Mouse (Mus musculus) bone marrow macrophage, adult 2 months (primary cell): Measurements from ENCODE around the gene Slc19a3. TPM values are rescaled to one million over a fixed set of nuclear protein-coding genes. Genes with fewer than 3 reads are reported as not detected.

Experiments used
- H3K27ac ChIP-seq: 2 replicates; pipeline ENCODE4 v1.5.1; 2012; ENCODE audit warnings: low read depth, low read length; ENCODE audit not compliant: insufficient read depth
- H3K4me1 ChIP-seq: 2 replicates; pipeline ENCODE4 v1.6.1; 2012; ENCODE audit warnings: low read length; ENCODE audit not compliant: control insufficient read depth, insufficient read depth
- H3K4me3 ChIP-seq: 2 replicates; pipeline ENCODE4 v1.5.1; 2012; ENCODE audit warnings: mild to moderate bottlenecking, low read length, moderate library complexity; ENCODE audit not compliant: insufficient read depth
- CTCF ChIP-seq: IDR thresholded peaks from 2 replicates; pipeline ENCODE4 v1.5.1; 2012; ENCODE audit warnings: low read depth, mild to moderate bottlenecking, low read length, moderate library complexity
- POLR2A ChIP-seq: IDR thresholded peaks from 2 replicates; pipeline ENCODE4 v1.6.1; 2012; ENCODE audit warnings: mild to moderate bottlenecking, low read depth, low read length, borderline replicate concordance
- polyA plus RNA-seq: library from polyadenylated mRNA; stranded (reverse); fragments of >200 nt; gene quantifications from 2 replicates; pipeline ENCODE4 v1.2.4, GENCODE M21; 2012; ENCODE audit not compliant: missing spikeins, insufficient read depth, insufficient read length

The Slc19a3 gene
- not detected in 2 replicates for polyA plus RNA-seq

DNA sequence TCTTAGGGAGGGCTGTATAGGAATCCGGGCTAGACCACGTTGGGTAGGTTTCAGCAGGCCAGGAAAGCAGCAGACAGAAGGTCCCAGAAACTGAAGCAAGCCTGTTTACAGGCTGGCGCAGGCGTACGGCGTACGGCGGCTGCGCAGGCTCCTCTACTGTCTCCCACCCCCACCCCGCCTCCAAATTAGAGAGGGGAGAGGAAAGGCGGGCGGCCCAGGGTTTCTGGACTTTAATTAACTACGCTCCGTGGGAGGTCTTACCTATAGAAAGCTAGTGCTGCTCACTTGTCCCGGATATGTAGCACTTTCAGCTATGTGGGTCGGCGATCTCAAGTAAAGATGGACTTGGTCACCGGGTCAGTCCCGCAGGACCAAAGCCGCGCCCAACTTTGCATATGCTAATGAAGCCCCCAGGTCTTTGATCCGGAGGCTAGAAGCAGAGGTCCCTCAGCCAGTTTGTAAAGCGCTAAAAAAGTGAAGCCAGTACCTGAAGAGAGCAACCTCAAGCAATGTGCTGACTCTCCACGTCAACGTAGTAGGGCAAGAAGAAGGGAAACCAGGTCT lies at the start of gene Slc19a3:
Gene Slc19a3 (minus strand): TSS at position 340 of the 564 bp plus-strand sequence.
- no peak within 1 kb of the TSS for H3K27ac ChIP-seq
- H3K4me3 ChIP-seq: peak within 1 kb of the TSS; percentile 42

DNA sequence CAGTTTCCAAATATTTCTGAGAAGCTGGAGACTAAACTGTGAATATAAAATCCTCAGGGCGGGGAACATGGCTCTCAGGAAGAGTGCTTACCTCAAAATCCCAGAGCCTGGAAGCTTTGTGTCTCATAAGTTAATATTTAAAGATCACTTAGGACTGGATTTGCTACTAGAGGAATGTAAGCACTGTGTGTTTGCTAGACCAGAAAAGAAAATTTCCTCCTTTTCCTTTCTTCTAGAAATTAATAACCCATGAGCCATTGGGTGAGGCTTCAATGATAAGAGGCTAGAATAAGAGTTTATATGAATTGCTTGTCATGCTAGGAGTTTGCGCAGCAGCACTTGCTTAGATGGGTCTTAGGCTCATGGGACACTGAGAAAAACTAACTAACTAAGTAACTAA lies 46.5 kb upstream of the Slc19a3 start:
- no peak for TF ChIP-seq CTCF
- TF ChIP-seq POLR2A: no peak
- Histone ChIP-seq H3K4me3 (no peak overlapping the region), H3K4me1 (no peaks in the 10 kb centered on the region), H3K27ac (no peak overlapping the region)

More for the DNA sequence above, at the start of gene Slc19a3:
- no peaks in the 10 kb centered on the region for H3K4me1 ChIP-seq
- no peak for TF ChIP-seq CTCF
- no peak for TF ChIP-seq POLR2A

DNA sequence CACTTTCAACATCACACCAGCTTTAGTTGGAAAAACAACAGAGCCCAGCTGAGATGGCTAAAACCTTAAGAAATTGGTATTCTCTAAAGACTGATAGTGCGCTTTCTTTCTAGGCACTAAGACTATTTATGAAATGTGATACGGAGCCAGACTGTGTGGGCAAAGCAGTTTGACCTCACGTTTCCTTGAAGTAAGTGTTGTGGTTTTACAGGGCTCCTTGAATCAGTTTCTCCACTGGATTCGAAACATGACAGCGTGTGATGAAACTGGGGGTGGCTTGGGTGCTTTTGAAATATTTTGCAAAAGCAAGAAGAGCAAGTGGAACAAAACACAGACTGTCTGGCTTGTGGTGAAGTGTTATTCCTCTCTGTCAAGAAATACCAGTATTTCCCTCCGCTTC lies 38.8 kb upstream of the Slc19a3 start:
- no peak overlapping the region for H3K27ac ChIP-seq
- no peak overlapping the region for H3K4me3 ChIP-seq
- no peak for TF ChIP-seq POLR2A
- no peak for TF ChIP-seq CTCF
- H3K4me1 ChIP-seq: no peaks in the 10 kb centered on the region

DNA sequence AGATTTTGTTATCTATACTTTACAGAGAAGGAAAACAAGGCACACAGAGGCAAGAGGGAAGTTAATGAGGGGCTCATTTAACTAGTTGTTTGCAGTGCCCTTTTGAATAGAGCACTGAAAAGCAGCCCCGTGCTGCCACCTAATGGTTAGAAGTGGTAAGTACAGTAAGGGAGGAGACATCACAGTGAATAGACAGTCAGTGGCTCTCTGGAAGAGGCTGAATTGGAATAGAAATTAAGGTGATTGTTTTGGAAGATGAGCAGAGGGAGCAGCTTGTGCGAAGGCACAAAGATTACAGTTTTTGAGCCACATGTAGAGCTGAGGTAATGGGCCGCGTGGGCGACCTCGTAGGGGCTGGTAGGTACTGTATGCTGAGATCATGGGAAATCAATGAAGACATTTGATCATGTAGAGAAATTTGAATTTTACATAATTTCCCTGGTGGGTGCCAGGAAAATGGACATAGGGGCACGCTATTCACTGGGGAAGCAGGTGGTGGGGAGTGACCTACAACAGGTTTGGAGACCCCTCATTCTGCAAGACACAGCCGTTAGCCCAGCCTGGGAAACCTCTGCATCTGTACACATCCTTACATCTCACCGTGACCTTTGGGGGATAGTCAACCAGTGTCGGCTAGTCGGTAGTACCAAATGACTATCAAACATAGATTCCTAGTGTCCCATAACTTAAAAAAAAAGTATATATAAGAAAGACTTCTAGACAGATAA lies 38.1 kb upstream of the Slc19a3 start:
- Histone ChIP-seq H3K4me1 (no peaks in the 10 kb centered on the region), H3K4me3 (no peak overlapping the region; the same call in 1 of the 2 replicates), H3K27ac (no peak overlapping the region)
- TF ChIP-seq CTCF (0 out of 2 replicates have a peak, but pooled peaks have one; percentile 21), POLR2A (no peak)

DNA sequence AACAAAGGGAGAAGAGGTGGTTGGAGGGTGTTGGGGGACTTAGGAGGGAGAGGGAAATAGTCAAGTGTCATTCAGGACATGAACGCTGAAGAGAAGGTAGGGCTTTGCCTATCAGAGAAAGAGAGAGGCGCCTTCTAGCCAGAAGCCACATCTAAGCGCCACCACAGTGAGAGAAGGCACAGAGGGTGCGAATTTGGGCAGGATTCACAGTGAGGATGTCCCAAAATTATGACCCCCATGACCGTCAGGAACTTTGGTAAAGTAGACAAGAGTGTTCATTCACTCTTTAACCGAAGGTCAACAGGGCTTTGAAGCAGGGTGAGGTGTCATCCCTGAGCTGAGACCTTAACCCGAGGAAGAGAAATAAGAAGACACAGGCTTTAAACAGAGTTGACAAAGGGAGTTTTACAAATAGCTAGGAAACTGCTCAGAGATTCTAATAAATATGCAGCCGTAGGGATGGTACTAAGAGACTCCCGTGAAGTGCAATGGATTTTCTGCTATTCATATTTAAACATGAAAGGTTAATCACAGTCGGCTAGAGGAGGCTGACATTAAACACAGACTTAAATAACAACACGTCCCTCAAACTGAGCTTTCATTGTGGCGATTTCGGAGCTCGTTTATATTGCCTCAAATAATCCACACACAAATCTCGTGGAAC lies 37.4 kb upstream of the Slc19a3 start:
- H3K4me3 ChIP-seq: no peak overlapping the region; the same call in 1 of the 2 replicates
- TF ChIP-seq CTCF (no peak), POLR2A (no peak)

DNA sequence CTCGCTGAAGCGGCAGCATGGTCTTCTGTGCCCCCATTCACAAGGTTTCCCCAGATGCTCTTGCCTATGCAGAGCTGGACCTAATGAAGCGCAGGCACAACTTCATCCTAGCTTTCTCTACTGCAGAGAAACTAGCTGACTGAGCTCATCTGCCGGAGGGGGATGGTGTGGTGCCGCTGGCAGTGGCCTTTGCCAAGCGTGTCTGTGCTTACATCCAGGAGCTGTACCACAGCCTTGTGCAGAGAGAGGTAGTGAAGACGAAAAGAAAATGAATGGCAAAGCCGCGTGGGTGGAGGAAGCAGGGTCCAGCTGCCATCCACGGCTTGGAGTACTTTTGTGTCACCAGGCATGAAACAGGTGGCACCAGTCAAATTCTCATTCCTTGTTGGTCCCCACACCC lies 29.0 kb upstream of the Slc19a3 start:
- H3K4me3 ChIP-seq: no peak overlapping the region
- TF ChIP-seq CTCF (no peak), POLR2A (no peak)

More for the DNA sequence above, 37.4 kb upstream of the Slc19a3 start:
- H3K27ac ChIP-seq: no peak overlapping the region
- no peaks in the 10 kb centered on the region for H3K4me1 ChIP-seq

DNA sequence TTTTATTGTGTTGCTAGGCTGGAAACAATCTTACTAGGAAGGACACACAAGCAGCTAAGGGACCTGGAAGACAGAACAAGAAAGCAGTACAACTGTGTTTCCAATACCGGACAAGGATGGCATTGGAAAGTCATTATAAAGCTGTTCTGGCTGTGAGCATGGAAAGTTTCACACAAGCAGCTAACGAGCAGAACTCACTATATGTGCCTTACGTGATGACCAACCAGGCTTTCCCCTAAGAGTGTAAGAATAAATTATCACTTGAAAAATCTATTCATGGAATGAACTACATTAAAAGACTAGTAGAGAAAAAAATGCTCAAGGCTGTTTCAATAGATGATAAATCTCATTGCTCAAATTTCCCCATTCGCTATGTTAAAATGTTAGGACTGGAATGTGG lies 28.3 kb upstream of the Slc19a3 start:
- H3K4me3 ChIP-seq: no peak overlapping the region
- no peaks in the 10 kb centered on the region for H3K4me1 ChIP-seq
- H3K27ac ChIP-seq: no peak overlapping the region
- TF ChIP-seq POLR2A: no peak
- TF ChIP-seq CTCF: no peak

More for the DNA sequence above, 29.0 kb upstream of the Slc19a3 start:
- Histone ChIP-seq H3K4me1 (no peaks in the 10 kb centered on the region), H3K27ac (no peak overlapping the region)

DNA sequence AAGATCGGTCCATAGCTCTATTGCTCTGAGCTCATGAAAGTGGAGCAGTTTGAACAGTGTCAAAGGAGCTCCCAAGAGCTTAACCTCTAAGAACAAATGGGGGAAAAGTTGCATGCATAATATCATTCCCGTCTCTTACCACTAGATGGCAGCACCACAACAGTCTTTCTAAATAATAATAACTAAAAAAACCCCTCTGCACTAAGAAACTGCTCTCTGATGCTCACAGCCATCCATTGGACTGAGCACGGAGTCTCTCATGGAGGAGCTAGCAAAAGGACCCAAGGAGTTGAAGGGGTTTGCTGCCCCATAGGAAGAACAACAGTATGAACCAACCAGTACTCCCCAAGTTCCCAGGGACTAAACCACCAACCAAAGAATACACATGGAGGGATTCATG lies 26.6 kb upstream of the Slc19a3 start:
- H3K4me1 ChIP-seq: no peaks in the 10 kb centered on the region
- H3K27ac ChIP-seq: no peak overlapping the region
- TF ChIP-seq CTCF (peak; percentile 67), POLR2A (no peak)
- H3K4me3 ChIP-seq: no peak overlapping the region

DNA sequence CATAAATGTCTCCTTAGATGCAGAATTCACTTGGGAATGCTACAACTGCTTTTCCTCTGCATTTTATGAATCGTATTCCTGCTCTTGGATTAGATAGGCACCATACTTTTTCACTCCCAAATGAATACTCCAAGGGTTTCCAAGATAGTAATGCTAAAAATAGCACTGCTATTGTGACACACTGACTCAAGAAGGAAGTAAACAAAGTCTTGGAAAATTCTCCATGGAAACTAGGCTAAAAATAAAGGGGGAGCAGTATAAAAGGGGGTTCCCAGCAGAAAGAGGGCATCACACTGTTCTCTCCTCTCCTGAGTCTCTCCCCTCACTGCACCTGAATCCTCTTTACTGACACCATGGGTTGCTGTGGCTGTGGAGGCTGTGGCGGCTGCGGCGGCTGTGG lies 22.4 kb upstream of the Slc19a3 start, which contains the start of gene Krtap28-13:
Gene Krtap28-13 (plus strand): TSS at position 288 of the 400 bp plus-strand sequence.
- H3K4me1 ChIP-seq: no peaks in the 10 kb centered on the region

More for the DNA sequence above, 22.4 kb upstream of the Slc19a3 start, which contains the start of gene Krtap28-13:
- Histone ChIP-seq H3K4me3 (no peak within 1 kb of the TSS), H3K27ac (no peak within 1 kb of the TSS)
- no peak for TF ChIP-seq POLR2A
- TF ChIP-seq CTCF: no peak
